In the genomic region with DNA sequence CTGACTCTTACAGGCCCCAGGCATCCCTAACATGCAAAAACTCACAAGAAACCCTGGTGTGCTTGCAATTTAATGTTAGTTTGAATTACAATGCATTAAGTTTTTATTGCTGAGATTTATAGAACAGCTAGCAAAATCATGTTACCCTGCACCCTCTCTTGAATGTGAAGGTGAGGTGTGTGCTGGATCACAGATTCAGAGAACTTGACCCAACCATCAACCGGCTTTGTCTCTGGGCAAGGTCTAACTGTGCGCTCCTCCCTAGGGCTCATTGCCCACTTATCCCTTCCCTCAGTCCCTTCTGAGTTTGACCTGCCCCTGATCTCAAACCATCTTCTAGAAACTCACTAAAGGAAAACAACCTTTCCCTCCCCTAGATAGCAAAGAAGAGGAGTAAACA, we compare ENCODE assay signal across 8 mouse cellular contexts. TPM values are rescaled to one million over a fixed set of nuclear protein-coding genes. Genes with fewer than 3 reads are reported as not detected.
A peak's percentile ranks its signal among the peaks of the same experiment; 100 is the strongest.
DNase-seq lines count a peak whose midpoint lies in the region; ATAC-seq and TF ChIP-seq lines count a peak whose summit lies in the region.
"Had no signal": no experiment of that assay in that cellular context is flagged by ENCODE, and none has a peak within 500 bp of the region (broad histone marks: within the 10 kb centered on the region; RNA-seq: fewer than 3 reads in every experiment).

No protein-coding gene starts in this region.

- no peak for TF ChIP-seq POLR2A in kidney, adult 2 months (IDR thresholded peaks at IDR 0.05; ENCODE audit: low read depth, low read length)

- DNase-seq in kidney, adult 2 months, result no peak
- DNase-seq in embryonic facial prominence, embryonic 14.5 days (ENCODE audit: low spot score), result no peak
- no peak for DNase-seq in layer of hippocampus, adult 18-20 months (ENCODE audit: low spot score in 2 of 2)
- DNase-seq: left cerebral cortex, postnatal 4 days had no signal

- peak overlapping the region; percentile 89 for H3K27ac ChIP-seq in kidney, embryonic 15.5 days
- H3K27ac ChIP-seq in kidney, adult 2 months (ENCODE audit: insufficient read depth, low read depth, low read length), result no peak overlapping the region
- H3K27ac ChIP-seq in embryonic facial prominence, embryonic 14.5 days (replicated peaks; ENCODE audit: low read depth, low read length), result no peak overlapping the region; the same call in 1 of the 2 replicates
- peak overlapping the region; percentile 100 for H3K27ac ChIP-seq in hindbrain, embryonic 12.5 days
- peak overlapping the region; percentile 100 for H3K27ac ChIP-seq in neural tube, embryonic 13.5 days (replicated peaks)

- ATAC-seq in kidney, embryonic 15.5 days (replicated peaks; ENCODE audit: low FRiP score), result peak; percentile 41; the same call in 1 of the 2 replicates
- no peak for ATAC-seq in embryonic facial prominence, embryonic 14.5 days (ENCODE audit: low read depth)
- ATAC-seq in hindbrain, embryonic 12.5 days (ENCODE audit: low FRiP score), result no peak
- ATAC-seq in neural tube, embryonic 13.5 days (ENCODE audit: low read depth), result no peak
- no peak for ATAC-seq in activated CD4-positive, CD25-positive, alpha-beta regulatory T cell, adult 4 months

- no peak overlapping the region for H3K9ac ChIP-seq in kidney, embryonic 15.5 days
- peak overlapping the region; percentile 98; the same call in 1 of the 2 replicates for H3K9ac ChIP-seq in embryonic facial prominence, embryonic 14.5 days (ENCODE audit: low read depth, low read length)
- H3K9ac ChIP-seq in hindbrain, embryonic 12.5 days, result peak overlapping the region; percentile 99
- H3K9ac ChIP-seq in neural tube, embryonic 13.5 days, result peak overlapping the region; percentile 100

- H3K4me3 ChIP-seq in kidney, embryonic 15.5 days (replicated peaks), result peak overlapping the region; percentile 59
- H3K4me3 ChIP-seq in kidney, adult 2 months (ENCODE audit: insufficient read depth, low read depth, low read length), result no peak overlapping the region
- no peak overlapping the region; the same call in 1 of the 2 replicates for H3K4me3 ChIP-seq in embryonic facial prominence, embryonic 14.5 days (ENCODE audit: low read depth, low read length)
- peak overlapping the region; percentile 76 for H3K4me3 ChIP-seq in hindbrain, embryonic 12.5 days
- peak overlapping the region; percentile 77 for H3K4me3 ChIP-seq in neural tube, embryonic 13.5 days

- H3K9me3 ChIP-seq in kidney, embryonic 15.5 days (replicated peaks), result no peaks in the 10 kb centered on the region
- H3K9me3 ChIP-seq in embryonic facial prominence, embryonic 14.5 days (ENCODE audit: control insufficient read depth, low read length), result no peaks in the 10 kb centered on the region
- H3K9me3 ChIP-seq in hindbrain, embryonic 12.5 days (replicated peaks), result no peaks in the 10 kb centered on the region
- no peaks in the 10 kb centered on the region for H3K9me3 ChIP-seq in neural tube, embryonic 13.5 days

- no peak for TF ChIP-seq CTCF in kidney, adult 2 months (conservative IDR thresholded peaks at IDR 0.05; ENCODE audit: insufficient read depth, insufficient read length, low read depth, low read length)

- WGBS in kidney, embryonic 15.5 days, result 28% methylated on average over 2 of the region's 2 CpGs
- 69% methylated on average over 2 of the region's 2 CpGs for WGBS in kidney, adult 2 months
- WGBS in embryonic facial prominence, embryonic 14.5 days, result 32% methylated on average over 2 of the region's 2 CpGs
- WGBS in hindbrain, embryonic 12.5 days, result 22% methylated on average over 2 of the region's 2 CpGs
- 10% methylated on average over 2 of the region's 2 CpGs for WGBS in neural tube, embryonic 13.5 days

- peak overlapping the region; percentile 76 for H3K4me2 ChIP-seq in kidney, embryonic 15.5 days
- peak overlapping the region; percentile 90 for H3K4me2 ChIP-seq in embryonic facial prominence, embryonic 14.5 days (ENCODE audit: low read depth, low read length)
- H3K4me2 ChIP-seq in hindbrain, embryonic 12.5 days (replicated peaks), result peak overlapping the region; percentile 85
- peak overlapping the region; percentile 92 for H3K4me2 ChIP-seq in neural tube, embryonic 13.5 days

- H3K27me3 ChIP-seq in kidney, embryonic 15.5 days, result peaks cover 36% of the 10 kb centered on the region; the same call in 1 of the 2 replicates
- no peaks in the 10 kb centered on the region; the same call in 1 of the 2 replicates for H3K27me3 ChIP-seq in kidney, adult 2 months (replicated peaks; ENCODE audit: control insufficient read depth, insufficient read depth, low read length)
- H3K27me3 ChIP-seq in embryonic facial prominence, embryonic 14.5 days (replicated peaks; ENCODE audit: control insufficient read depth, insufficient read depth, low read length), result peaks cover 44% of the 10 kb centered on the region
- no peaks in the 10 kb centered on the region for H3K27me3 ChIP-seq in hindbrain, embryonic 12.5 days
- no peaks in the 10 kb centered on the region for H3K27me3 ChIP-seq in neural tube, embryonic 13.5 days

- peaks cover 5% of the 10 kb centered on the region; the same call in 1 of the 2 replicates for H3K36me3 ChIP-seq in kidney, embryonic 15.5 days
- no peaks in the 10 kb centered on the region for H3K36me3 ChIP-seq in kidney, adult 2 months (ENCODE audit: control insufficient read depth, insufficient read depth, low read length)
- H3K36me3 ChIP-seq in embryonic facial prominence, embryonic 14.5 days (ENCODE audit: control insufficient read depth, insufficient read depth, low read length), result peaks cover 34% of the 10 kb centered on the region
- peaks cover 6% of the 10 kb centered on the region; the same call in 1 of the 2 replicates for H3K36me3 ChIP-seq in hindbrain, embryonic 12.5 days
- H3K36me3 ChIP-seq in neural tube, embryonic 13.5 days, result peaks cover 14% of the 10 kb centered on the region; the same call in 1 of the 2 replicates

- H3K4me1 ChIP-seq in kidney, embryonic 15.5 days, result peaks cover 56% of the 10 kb centered on the region
- H3K4me1 ChIP-seq in kidney, adult 2 months (ENCODE audit: control insufficient read depth, insufficient read depth, low read length), result no peaks in the 10 kb centered on the region
- H3K4me1 ChIP-seq in embryonic facial prominence, embryonic 14.5 days (ENCODE audit: control insufficient read depth, insufficient read depth, low read length), result peaks cover 14% of the 10 kb centered on the region
- peaks cover 58% of the 10 kb centered on the region for H3K4me1 ChIP-seq in hindbrain, embryonic 12.5 days
- peaks cover 86% of the 10 kb centered on the region for H3K4me1 ChIP-seq in neural tube, embryonic 13.5 days (replicated peaks)

RNA-seq across cellular contexts. Expression of gene Meis1, which starts 6.8 kb away (rescaled TPM):
- polyA plus RNA-seq in kidney, embryonic 15.5 days (2015; fragmentation: Nextera tagmentation; extraction: Ambion mirVana), result 118 and 130 TPM in 2 replicates
- 6.2 TPM in 2 replicates for polyA plus RNA-seq in kidney, adult 2 months (2012; rRNA removed)
- 46.3 and 51.5 TPM in 2 replicates for polyA plus RNA-seq in embryonic facial prominence, embryonic 14.5 days (2014; fragmentation: Nextera tagmentation; extraction: Ambion mirVana)
- polyA plus RNA-seq in hindbrain, embryonic 12.5 days (2016; fragmentation: Nextera tagmentation; extraction: Ambion mirVana), result 173 and 204 TPM in 2 replicates
- 159 and 171 TPM in 2 replicates for polyA plus RNA-seq in neural tube, embryonic 13.5 days (2015; fragmentation: Nextera tagmentation; extraction: Ambion mirVana)
- polyA plus RNA-seq in activated CD4-positive, CD25-positive, alpha-beta regulatory T cell, adult 4 months (2017; shearing (Covaris generic)), result under 1 TPM in 1 of 2 experiments, not detected in 1; 0.33 TPM
- 1 to 10 TPM; 2.1 to 2.2 TPM for total RNA-seq in layer of hippocampus, adult 18-20 months (2021)

Comparison
In these comparisons a context has a peak if more than half of its experiments do, and no peak if none do; other contexts are left out.
1. H3K27ac ChIP-seq: peak in kidney, embryonic 15.5 days (single experiment), hindbrain, embryonic 12.5 days (single experiment) and neural tube, embryonic 13.5 days (single experiment); none in kidney, adult 2 months (single experiment) and embryonic facial prominence, embryonic 14.5 days (single experiment).
2. H3K4me3 ChIP-seq: peak in kidney, embryonic 15.5 days (single experiment), hindbrain, embryonic 12.5 days (single experiment) and neural tube, embryonic 13.5 days (single experiment); none in kidney, adult 2 months (single experiment) and embryonic facial prominence, embryonic 14.5 days (single experiment).
3. Peak in every context shown above with its lines, with median percentiles within 50 percentile points of each other: H3K4me2 ChIP-seq.